Mouse (Mus musculus): Measurements from ENCODE around the gene Dars2. TPM values are rescaled to one million over a fixed set of nuclear protein-coding genes. Genes with fewer than 3 reads are reported as not detected.

The Dars2 gene
- polyA plus RNA-seq (2015; fragmentation: Nextera tagmentation; extraction: Ambion mirVana), result 14.7 and 15.3 TPM in 2 replicates

- Histone ChIP-seq H3K9me3 (ENCODE audit: control insufficient read depth) (no peaks in the 10 kb centered on the region), H3K27me3 (replicated peaks; ENCODE audit: control insufficient read depth, insufficient read depth, low read length) (no peaks in the 10 kb centered on the region), H3K27ac (ENCODE audit: low read depth, low read length) (peak within 1 kb of the TSS; percentile 76; the same call in 1 of the 2 replicates), H3K4me3 (ENCODE audit: low read depth, low read length) (peak within 1 kb of the TSS; percentile 82), H3K4me1 (replicated peaks; ENCODE audit: control insufficient read depth, insufficient read depth, low read length) (peaks cover 6% of the 10 kb centered on the region), H3K36me3 (ENCODE audit: control insufficient read depth, insufficient read depth) (no peaks in the 10 kb centered on the region), H3K4me2 (replicated peaks; ENCODE audit: low read depth) (peak within 1 kb of the TSS; percentile 93), H3K9ac (ENCODE audit: low read depth, low read length) (peak within 1 kb of the TSS; percentile 75)
- ATAC-seq, result peak; percentile 97
- TF ChIP-seq CTCF (IDR thresholded peaks at IDR 0.05; ENCODE audit: low read depth), result peak; percentile 44
- under 1% methylated on average over 57 of the region's 57 CpGs for WGBS
Observed at GRCm38 (mm10) chr1:161070352-161071271, at the start of gene Dars2, which contains the start of gene Cenpl. TSS of gene Dars2 (minus strand) at chr1:161070658. TSS of gene Cenpl (plus strand) at chr1:161070713.

GRCm38 (mm10) chr1:161114591-161114990 is 44.1 kb upstream of the Dars2 start:
- TF ChIP-seq CTCF (IDR thresholded peaks at IDR 0.05; ENCODE audit: low read depth), result no peak
- H3K9me3 ChIP-seq (ENCODE audit: control insufficient read depth), result no peaks in the 10 kb centered on the region
- H3K4me3 ChIP-seq (ENCODE audit: low read depth, low read length), result no peak overlapping the region
- no peak overlapping the region for H3K9ac ChIP-seq (ENCODE audit: low read depth, low read length)
- H3K36me3 ChIP-seq (ENCODE audit: control insufficient read depth, insufficient read depth), result peaks cover 1% of the 10 kb centered on the region
- H3K27me3 ChIP-seq (replicated peaks; ENCODE audit: control insufficient read depth, insufficient read depth, low read length), result no peaks in the 10 kb centered on the region
- H3K4me2 ChIP-seq (replicated peaks; ENCODE audit: low read depth), result no peak overlapping the region
- H3K4me1 ChIP-seq (replicated peaks; ENCODE audit: control insufficient read depth, insufficient read depth, low read length), result no peaks in the 10 kb centered on the region
- ATAC-seq, result no peak
- no peak overlapping the region for H3K27ac ChIP-seq (ENCODE audit: low read depth, low read length)

- no peaks in the 10 kb centered on the region for H3K4me1 ChIP-seq (replicated peaks; ENCODE audit: control insufficient read depth, insufficient read depth, low read length)
- H3K27ac ChIP-seq (ENCODE audit: low read depth, low read length), result no peak overlapping the region
- H3K9ac ChIP-seq (ENCODE audit: low read depth, low read length), result no peak overlapping the region
- H3K9me3 ChIP-seq (ENCODE audit: control insufficient read depth), result no peaks in the 10 kb centered on the region
- H3K4me2 ChIP-seq (replicated peaks; ENCODE audit: low read depth), result no peak overlapping the region
- no peak for ATAC-seq
- 91% methylated on average over 8 of the region's 8 CpGs for WGBS
- no peak overlapping the region for H3K4me3 ChIP-seq (ENCODE audit: low read depth, low read length)
- peaks cover 19% of the 10 kb centered on the region for H3K36me3 ChIP-seq (ENCODE audit: control insufficient read depth, insufficient read depth)
- TF ChIP-seq CTCF (IDR thresholded peaks at IDR 0.05; ENCODE audit: low read depth), result no peak
- H3K27me3 ChIP-seq (replicated peaks; ENCODE audit: control insufficient read depth, insufficient read depth, low read length), result no peaks in the 10 kb centered on the region
Observed at GRCm38 (mm10) chr1:161109216-161109615, 38.8 kb upstream of the Dars2 start.

GRCm38 (mm10) chr1:161103842-161104241 is 33.4 kb upstream of the Dars2 start:
- H3K36me3 ChIP-seq (ENCODE audit: control insufficient read depth, insufficient read depth), result peaks cover 33% of the 10 kb centered on the region
- ATAC-seq, result no peak
- H3K9me3 ChIP-seq (ENCODE audit: control insufficient read depth), result no peaks in the 10 kb centered on the region
- H3K4me3 ChIP-seq (ENCODE audit: low read depth, low read length), result no peak overlapping the region
- H3K27ac ChIP-seq (ENCODE audit: low read depth, low read length), result no peak overlapping the region
- no peaks in the 10 kb centered on the region for H3K4me1 ChIP-seq (replicated peaks; ENCODE audit: control insufficient read depth, insufficient read depth, low read length)
- 86% methylated on average over 1 of the region's 1 CpGs for WGBS
- no peaks in the 10 kb centered on the region for H3K27me3 ChIP-seq (replicated peaks; ENCODE audit: control insufficient read depth, insufficient read depth, low read length)
- no peak for TF ChIP-seq CTCF (IDR thresholded peaks at IDR 0.05; ENCODE audit: low read depth)
- H3K9ac ChIP-seq (ENCODE audit: low read depth, low read length), result no peak overlapping the region
- no peak overlapping the region for H3K4me2 ChIP-seq (replicated peaks; ENCODE audit: low read depth)

GRCm38 (mm10) chr1:161099721-161100405 is 29.4 kb upstream of the Dars2 start:
- H3K4me3 ChIP-seq (ENCODE audit: low read depth, low read length), result no peak overlapping the region
- no peak overlapping the region for H3K4me2 ChIP-seq (replicated peaks; ENCODE audit: low read depth)
- no peak overlapping the region for H3K9ac ChIP-seq (ENCODE audit: low read depth, low read length)
- H3K27me3 ChIP-seq (replicated peaks; ENCODE audit: control insufficient read depth, insufficient read depth, low read length), result no peaks in the 10 kb centered on the region
- no peaks in the 10 kb centered on the region for H3K4me1 ChIP-seq (replicated peaks; ENCODE audit: control insufficient read depth, insufficient read depth, low read length)
- H3K36me3 ChIP-seq (ENCODE audit: control insufficient read depth, insufficient read depth), result peaks cover 44% of the 10 kb centered on the region
- ATAC-seq, result no peak
- no peak for TF ChIP-seq CTCF (IDR thresholded peaks at IDR 0.05; ENCODE audit: low read depth)
- no peaks in the 10 kb centered on the region for H3K9me3 ChIP-seq (ENCODE audit: control insufficient read depth)
- H3K27ac ChIP-seq (ENCODE audit: low read depth, low read length), result no peak overlapping the region
- 94% methylated on average over 4 of the region's 4 CpGs for WGBS

GRCm38 (mm10) chr1:161077243-161077642 is 6.8 kb upstream of the Dars2 start:
- Histone ChIP-seq H3K4me1 (replicated peaks; ENCODE audit: control insufficient read depth, insufficient read depth, low read length) (0 out of 2 replicates have a peak, but pooled peaks cover 2% of the 10 kb centered on the region), H3K36me3 (ENCODE audit: control insufficient read depth, insufficient read depth) (peaks cover 23% of the 10 kb centered on the region), H3K9ac (ENCODE audit: low read depth, low read length) (no peak overlapping the region), H3K27me3 (replicated peaks; ENCODE audit: control insufficient read depth, insufficient read depth, low read length) (no peaks in the 10 kb centered on the region), H3K27ac (ENCODE audit: low read depth, low read length) (no peak overlapping the region), H3K9me3 (ENCODE audit: control insufficient read depth) (no peaks in the 10 kb centered on the region), H3K4me2 (replicated peaks; ENCODE audit: low read depth) (no peak overlapping the region), H3K4me3 (ENCODE audit: low read depth, low read length) (no peak overlapping the region)
- ATAC-seq, result no peak
- no peak for TF ChIP-seq CTCF (IDR thresholded peaks at IDR 0.05; ENCODE audit: low read depth)
- 85% methylated on average over 3 of the region's 3 CpGs for WGBS

All from intestine, postnatal 0 days (tissue).